Mouse (Mus musculus): ENCODE measurements around the gene Slc25a20.
"Not testable (repeated sequence)": the region's sequence is repeated elsewhere in the genome, so short reads cannot be mapped to it uniquely, and the experiment has no call there.

Gene Slc25a20

DNA sequence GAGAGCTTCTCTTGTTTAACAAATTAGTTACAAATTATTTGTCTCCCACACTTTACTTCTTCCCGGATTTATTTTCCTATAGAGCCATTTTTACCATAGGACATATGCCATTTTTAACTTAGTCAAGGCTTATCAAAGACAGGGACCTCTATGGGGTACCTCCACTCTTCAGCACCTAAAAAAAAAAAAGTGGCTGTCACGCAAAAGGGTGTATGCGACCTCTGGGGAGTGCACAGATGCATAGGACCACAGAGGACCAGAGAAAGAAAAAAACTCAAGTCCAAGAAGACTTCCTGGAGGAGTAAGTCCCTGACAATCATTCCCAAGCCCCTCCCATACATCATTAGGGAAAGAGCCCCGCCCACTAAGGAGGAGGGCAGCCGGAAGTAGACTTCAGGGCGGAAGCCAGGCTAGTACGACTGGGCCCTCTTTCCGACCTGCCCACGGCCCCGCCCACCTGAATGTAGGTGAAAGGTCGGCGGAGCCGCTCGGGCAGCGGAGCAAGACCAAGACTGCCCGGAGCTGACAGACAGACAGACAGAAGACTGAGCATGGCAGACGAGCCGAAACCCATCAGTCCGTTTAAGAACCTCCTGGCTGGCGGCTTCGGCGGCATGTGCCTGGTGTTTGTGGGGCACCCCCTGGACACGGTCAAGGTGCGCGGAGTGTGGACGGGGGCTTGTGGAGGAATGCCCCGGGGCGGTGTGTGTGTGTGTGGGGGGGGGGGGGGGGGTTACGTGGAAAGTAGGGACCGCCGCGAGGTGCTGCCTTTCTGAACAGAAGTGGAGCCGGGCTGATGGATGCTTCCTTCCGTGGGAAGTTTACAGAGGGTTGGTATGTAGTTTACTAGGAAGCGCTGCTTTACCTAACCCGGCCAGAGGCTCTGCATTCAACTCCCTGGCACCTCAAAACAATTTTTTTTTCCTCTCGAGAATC is at the start of gene Slc25a20:
Gene Slc25a20 (plus strand): TSS at position 412 of the 936 bp plus-strand sequence.
- DNase-seq (ENCODE audit: inconsistent age in 2 of 2, low spot score in 1 of 2), result peak; percentile 91 to 94

DNA sequence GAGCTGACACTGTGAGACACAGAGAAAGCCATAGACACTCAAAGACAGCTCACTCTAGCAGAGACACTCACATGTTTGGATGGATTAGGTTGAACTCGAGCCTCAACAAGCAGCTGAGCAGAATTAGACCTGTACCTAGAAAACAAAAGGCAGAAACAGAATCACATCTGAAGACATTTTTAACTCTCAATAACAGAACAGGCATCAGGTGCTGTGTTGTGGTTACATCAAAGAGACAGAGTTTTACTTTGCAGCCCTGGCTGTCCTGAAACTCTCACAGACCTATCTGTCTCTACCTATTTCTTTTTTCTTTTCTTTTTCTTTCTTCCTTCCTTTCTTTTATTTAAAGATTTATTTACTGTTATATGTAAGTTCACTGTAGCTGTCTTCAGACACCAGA is 44.6 kb upstream of the Slc25a20 start:
- DNase-seq (ENCODE audit: inconsistent age in 2 of 2, low spot score in 1 of 2), result no peak

DNA sequence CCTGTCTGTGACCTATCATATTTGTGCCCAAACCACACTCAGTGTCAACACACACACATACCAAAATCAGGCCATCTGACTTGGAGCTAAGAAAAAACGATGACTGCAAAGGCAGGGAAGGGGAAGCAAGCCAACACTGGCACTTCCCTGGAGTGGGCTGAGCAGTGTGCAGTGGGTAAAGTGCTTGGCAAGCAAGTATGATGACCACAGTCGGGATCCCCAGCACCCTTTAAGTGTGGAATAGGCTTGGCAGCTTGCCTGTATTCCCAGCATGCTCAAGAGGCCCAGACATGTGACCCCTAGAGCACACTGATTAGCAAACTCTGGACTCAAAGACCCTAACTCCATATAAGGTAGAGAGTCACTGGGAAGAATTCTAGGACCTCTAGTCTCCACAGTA is 35.4 kb upstream of the Slc25a20 start:
- no peak for DNase-seq (ENCODE audit: inconsistent age in 2 of 2, low spot score in 1 of 2)

DNA sequence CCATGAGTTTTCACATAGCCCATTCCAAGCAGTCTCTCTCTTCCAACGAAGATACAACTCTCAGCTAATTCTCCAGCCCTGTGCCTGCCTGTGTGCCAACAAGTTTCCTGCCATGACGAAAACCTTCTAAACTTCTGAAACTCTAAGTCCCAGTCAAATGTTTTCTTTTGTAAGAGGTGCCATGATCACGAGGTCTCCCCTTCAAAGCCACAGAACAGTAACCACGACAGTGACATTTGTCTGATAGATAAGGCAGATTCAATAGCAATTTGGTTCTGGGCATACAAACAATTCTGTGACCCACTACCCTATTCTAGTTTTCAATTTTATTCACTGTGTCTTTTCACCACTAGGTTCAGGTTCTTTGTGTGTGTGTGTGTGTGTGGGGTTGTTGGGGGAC is 33.7 kb upstream of the Slc25a20 start:
- DNase-seq (ENCODE audit: inconsistent age in 2 of 2, low spot score in 1 of 2), result no peak

DNA sequence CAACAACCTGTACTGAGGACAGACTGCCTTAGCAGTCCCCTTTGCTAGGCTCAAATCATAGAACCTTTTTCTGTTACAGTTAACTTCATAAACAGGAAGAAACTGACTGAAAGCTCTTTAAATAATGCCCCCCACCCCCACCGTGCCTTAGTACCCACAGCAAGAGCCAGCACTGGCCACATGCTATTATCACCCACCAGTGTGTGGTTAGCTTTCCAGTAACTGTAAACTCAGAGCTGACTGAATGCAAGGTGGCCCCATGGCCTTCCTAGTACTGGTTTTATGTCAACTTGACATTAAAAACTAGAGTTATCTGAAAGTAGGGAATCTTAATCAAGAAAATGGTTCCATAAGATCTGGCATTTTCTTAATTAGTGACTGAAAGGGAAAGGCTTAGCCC is 31.2 kb upstream of the Slc25a20 start:
- no peak for DNase-seq (ENCODE audit: inconsistent age in 2 of 2, low spot score in 1 of 2)

DNA sequence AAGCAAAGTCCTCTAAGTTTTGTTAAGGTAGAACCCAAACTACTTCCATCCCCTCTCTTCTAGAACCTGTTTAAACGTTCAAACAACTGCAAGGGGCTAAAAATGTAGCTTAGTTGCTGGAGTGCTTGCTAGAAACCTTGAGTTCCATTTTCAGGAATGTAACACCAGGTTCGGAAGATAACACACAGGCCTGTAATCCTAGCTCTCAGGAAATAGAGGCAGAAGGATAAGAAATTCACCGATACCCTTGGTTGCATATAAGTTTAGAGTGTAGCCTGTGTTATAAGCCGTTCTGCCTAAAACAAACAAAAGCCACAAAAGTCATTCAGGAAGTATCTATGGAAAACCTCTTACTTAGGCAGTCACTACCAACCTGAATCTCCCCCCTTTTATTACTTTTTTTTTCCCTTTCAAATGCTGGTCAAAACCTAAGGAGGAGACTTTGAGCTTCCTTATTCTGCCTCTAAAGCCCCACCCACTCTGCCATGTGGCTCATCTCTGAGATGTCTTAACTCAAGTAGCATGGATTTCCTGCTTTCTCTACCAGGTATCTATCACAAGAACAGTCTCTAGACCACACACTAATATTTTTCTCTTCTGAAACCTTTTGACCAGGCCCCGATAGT is 30.1 kb upstream of the Slc25a20 start:
- no peak for DNase-seq (ENCODE audit: inconsistent age in 2 of 2, low spot score in 1 of 2)

DNA sequence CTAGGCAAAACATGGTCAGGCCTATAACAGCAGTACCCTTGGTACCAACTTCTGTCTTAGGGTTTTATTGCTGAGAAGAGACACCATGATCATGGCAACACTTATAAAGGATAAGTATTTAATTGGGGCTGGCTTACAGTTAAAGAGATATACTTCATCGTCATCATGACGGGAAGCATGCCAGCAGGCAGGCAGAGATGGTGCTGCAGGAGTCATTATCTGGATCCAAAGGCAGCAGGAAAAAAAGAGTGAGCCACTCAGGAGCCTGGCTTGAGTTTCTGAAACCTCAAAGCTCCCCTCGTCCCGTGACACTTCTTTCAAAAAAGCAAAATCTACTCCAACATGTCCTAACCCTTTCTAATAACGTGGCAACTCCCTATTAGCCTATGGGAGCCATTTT is 29.5 kb upstream of the Slc25a20 start:
- no peak for DNase-seq (ENCODE audit: inconsistent age in 2 of 2, low spot score in 1 of 2)

DNA sequence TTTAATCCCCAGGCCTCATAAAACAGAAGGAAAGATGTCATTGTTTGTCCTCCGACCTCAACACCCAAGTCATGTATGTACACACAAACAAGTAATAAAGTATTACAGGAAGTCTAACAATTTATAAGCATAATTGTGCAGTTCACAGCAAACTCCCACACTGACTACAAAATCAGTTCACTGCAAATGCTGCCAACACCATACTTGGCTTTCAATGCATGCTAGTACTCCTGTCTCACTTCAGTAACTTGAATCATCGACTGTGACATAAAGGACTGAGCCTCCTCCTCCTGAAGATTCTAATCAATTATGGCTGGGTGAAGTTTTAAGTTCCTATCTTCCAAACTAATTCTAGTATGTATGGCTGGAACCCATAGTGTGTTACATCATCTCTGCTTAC is 28.0 kb upstream of the Slc25a20 start:
- no peak for DNase-seq (ENCODE audit: inconsistent age in 2 of 2, low spot score in 1 of 2)

DNA sequence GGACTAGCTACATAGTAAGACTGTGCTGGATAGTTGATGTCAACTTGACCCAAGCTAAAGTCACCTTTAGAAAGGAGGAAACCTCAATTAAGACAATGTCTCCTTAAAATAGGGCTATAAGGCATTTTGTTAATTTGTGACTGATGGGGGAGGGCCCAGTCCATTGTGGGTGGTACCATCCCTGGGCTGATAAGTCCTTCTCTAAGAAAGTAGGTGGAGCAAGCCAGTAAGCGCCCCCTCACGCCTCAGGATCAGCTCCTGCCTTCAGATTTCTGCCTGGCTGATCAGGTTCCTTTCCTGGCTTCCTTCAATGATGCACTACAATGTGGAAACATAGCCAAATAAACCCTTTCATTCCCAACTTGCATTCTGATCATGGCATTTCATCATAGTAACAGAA is 26.5 kb upstream of the Slc25a20 start:
- no peak for DNase-seq (ENCODE audit: inconsistent age in 2 of 2, low spot score in 1 of 2)

DNA sequence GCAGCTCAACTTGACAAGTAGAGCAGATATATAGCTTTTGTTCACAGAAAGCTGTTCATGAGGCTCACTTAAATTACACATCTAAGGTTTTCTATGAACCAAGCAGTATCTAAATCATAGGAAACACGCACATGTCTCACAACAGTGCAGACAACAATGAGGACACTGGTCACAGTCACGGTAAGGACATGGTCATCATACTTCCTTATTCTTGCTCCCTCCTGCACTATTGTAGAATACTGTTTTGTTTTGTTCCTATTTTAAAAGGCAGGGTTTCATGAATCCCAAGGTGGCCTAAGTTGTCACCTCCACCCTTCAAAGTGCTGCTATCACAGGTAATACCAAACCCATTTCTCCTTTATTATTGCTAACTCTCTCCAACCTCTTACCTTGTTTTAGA is 22.1 kb upstream of the Slc25a20 start:
- DNase-seq (ENCODE audit: inconsistent age in 2 of 2, low spot score in 1 of 2), result no peak

DNA sequence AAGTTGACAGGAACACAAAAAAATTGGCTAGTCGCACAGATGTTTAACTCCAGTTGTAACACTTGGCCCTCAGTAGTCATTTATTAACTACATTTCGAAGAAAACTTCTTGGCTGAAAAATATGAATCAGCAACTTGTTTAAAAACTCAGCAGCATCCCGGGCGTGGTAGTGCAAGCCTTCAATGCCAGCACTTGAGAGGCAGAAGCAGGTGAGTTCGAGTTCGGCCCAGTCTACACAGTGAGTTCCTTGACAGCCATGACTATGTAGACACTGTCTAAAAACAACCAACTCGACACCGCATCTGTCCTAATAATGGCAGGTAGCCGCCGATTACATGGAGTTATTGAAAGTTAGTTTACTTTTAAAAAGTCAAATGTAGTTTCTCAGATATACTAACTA is 13.7 kb upstream of the Slc25a20 start:
- peak in 1 of 2 experiments; percentile 65 for DNase-seq (ENCODE audit: inconsistent age in 2 of 2, low spot score in 1 of 2)

DNA sequence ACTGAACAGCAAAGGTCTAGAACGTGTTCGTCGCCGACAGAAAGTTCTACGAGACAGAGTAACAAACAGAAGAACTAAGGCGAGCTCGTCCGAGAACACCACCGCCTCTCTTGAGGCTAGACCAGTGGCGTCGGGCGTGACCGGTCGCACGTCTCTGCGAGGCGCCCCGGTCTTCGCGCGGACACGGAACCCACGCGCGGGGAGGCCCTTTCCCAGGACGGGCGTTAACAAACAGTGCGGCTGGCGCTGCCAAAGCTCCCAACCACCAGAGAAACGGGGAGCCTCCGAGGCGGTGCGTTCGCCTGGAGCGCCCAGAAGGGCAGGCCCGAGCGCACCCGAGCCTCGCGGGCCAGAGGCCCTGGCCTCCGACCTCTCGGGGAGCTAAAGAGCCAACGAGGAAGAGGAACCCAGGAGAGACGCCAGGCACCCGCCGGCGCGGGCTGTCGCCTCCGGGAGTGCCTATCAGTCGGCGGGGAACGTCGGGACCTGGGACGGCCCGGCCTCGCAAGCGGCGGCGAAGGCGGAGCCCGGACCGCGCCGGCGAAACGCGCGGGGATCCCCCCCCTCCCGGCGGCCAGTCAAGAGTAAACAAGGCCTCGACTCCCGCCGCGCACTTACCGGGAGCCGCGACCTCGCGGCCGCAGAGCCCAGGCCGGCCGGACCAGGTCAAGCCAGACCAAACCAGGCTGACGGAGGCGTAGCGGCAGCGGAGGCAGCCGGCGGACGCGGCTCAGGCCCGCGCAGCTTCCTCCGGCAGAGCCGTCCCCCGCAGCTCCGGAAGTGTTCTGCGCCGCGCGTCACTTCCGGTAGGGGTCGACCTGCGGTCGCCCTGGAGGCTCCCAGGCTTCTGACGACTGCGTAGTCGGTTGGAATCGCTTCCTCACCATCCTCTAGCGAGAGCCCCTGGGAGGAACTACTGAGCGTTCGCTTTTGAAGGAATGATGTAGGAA is 13.0 kb upstream of the Slc25a20 start, which contains the start of gene Arih2:
Gene Arih2 (minus strand): TSS at position 776 of the 950 bp plus-strand sequence.
- peak; percentile 95 to 97 for DNase-seq (ENCODE audit: inconsistent age in 2 of 2, low spot score in 1 of 2)

DNA sequence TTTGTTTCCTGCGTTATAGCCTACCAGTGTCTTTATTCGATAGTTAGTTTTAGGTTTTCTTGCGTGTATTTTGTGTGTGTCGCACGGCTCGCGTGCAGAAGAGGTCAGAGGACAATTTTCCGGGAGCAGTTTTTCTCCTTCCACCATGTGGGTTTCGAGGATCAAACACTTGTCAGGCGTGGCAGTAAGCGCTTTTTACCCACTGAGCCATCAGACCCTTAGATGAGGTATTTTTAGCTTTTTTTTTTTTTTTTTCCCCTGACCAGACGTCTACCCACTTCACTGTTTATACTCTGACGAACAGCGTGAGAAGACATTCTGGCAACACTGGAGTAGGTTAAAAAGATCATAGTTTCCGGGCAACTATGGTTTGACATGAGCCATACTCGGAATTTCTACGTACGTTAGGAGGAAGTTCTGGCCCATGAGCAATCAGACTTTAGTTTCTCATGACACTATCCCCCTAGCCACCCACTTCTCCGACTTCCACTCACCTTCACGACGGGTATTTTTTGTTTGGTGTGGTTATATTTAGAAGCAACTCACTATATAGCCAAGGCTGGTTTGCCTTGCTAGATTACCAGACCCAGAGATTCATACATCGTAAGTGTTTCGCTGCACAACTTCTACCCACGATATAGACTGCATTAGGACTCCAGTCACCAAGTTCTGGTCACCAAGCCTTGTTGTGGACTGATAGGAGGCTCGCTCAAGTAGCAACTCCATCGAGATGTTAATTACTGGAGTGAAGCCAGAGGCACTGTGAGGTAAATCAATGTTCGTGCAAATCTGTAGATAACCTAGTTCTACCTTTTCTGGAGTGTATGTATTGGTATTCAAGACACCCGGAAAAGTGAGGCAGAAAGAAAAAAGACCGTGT is 12.1 kb upstream of the Slc25a20 start:
- DNase-seq (ENCODE audit: inconsistent age in 2 of 2, low spot score in 1 of 2), result no peak

DNA sequence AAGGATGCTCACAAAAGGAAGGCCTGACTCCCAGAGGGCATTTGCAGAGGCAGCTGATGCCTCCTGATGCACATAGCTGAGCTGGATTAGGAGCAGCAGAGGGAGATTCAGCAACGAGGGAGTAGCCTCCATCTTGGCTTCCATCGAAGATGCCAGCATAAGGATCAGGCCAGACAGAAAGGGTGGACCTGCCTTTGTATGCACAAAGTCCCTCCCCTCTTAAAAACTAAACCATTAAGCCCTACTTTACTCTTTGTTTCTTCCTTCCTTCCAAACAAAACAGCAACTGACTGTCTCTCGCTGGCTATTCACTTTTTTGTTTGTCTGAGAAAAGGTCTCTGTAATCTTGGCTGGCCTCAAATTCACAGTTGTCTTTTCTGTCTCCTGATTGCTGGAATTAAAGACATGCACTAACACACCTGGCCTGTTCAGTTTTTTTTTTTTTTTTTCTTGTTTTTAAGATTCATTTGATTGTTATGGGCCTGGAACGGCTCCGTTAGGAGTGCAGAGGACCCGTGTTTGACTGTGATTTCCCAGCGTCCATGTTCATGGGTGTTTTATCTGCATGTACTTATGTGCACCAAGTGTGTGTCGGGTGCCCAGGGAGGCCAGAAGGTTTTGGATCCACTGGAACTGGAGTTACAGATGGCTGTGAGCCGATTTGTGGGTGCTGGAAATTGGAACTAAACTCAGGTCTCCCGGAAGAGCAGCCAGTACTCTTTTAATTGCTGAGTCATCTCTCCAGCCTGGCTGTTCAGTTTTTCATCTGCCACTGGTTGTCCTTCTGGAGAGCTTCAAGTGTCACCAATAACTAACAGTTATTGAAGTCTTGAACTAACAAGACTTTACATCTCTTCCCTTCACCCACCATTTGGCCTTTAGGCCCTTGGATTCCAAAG is 7.1 kb upstream of the Slc25a20 start:
- peak; percentile 33 to 51 for DNase-seq (ENCODE audit: inconsistent age in 2 of 2, low spot score in 1 of 2)

DNA sequence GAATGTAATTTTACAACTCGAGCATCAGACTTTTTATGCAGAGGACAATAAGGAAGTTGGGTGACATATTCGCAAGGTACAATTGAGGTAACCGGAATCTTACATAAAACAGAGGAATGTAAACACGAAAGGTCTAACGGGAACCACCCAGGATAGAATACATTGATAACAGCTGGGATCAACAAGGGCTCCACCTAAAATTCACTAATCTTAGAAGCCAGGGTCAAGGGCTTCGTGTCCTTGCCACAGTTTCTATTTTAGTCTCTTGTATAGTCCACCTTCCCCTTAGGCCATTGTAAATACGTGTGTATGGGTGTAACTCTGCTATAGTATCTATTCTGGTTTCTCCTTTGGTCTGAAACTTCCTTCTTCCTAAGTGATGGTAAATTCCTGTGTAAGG is 6.0 kb upstream of the Slc25a20 start:
- DNase-seq (ENCODE audit: inconsistent age in 2 of 2, low spot score in 1 of 2), result not testable (repeated sequence)

DNA sequence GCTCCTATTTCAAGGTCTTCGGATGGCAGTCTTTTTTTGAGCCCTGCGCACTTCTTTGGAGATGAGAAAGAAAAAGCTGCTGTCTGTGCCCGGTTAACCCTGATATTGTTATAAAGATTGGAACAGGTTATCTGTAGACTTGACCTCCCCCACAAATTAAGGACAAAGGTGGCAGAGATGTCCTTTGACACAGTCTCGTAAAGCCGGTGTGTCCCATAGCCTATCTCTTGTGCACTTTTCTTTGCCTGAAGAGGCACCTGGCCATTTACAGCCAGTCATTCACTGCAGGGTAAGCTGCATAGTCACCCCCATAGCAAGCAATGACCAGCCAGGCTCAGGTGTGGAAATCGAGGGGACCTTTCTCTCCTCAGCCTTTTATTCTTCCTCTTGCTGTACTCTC is 772 bp downstream of the Slc25a20 start:
- DNase-seq (ENCODE audit: inconsistent age in 2 of 2, low spot score in 1 of 2), result peak in 1 of 2 experiments; percentile 64

DNA sequence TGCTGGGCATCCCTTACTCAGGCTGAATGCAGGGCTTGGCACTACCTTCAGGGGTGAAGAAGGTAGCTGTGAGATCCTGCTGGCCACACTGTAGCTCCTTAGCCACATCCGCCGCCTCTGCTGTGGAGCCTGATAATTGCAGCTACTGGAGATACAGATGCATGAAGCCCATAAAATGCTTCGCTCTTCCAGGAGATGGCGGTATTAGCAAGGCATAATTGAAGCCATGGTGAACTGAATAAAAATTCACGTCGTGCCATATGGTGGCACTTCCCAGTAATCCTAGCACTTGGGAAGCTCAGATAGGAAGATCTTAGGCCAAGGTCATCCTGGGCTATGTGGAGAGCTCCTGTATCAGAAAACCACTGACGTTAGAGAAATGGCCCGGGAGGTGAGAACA is 8.0 kb downstream of the Slc25a20 start:
- DNase-seq (ENCODE audit: inconsistent age in 2 of 2, low spot score in 1 of 2), result no peak

DNA sequence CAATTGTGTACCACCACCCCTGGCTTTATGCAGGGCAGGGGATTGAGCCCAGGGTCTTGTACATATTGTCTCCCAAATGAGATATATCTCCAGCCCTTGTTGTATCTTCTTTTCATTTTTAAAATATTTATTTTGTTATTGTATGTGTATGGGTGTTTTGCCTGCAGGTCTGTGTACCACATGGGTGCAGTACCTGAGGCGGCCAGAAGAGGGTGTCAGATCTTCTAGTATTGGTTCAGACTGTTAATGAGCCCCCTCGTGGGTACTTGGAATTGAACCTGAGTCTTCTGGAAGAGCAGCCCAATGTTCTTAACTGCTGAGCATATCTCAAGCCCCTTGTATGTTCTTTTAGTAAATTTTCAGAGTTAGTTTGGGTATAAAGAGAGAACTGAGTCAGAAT is 11.3 kb downstream of the Slc25a20 start:
- DNase-seq (ENCODE audit: inconsistent age in 2 of 2, low spot score in 1 of 2), result no peak

DNA sequence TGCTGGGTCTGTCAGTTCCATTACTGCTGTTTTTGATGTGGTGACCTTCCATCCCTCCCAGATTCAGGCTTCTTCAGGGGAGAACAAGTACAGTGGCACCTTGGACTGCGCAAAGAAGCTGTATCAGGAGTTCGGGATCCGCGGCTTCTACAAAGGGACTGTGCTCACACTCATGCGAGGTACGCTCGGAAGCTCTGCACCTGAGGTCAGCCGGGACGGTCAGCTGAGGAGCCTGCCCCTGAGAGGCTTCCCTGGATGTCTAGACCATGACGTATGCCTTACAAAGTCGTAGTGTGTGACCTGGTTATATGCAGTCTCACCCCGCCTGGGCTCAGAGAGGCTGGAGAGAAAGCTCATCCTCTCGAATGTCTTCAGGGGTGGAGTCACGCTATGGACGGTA is 18.1 kb downstream of the Slc25a20 start:
- DNase-seq (ENCODE audit: inconsistent age in 2 of 2, low spot score in 1 of 2), result no peak

Data from adrenal gland, adult (tissue).